Mouse (Mus musculus): Measurements from ENCODE around the gene Wdr76.
"Not testable (repeated sequence)": the region's sequence is repeated elsewhere in the genome, so short reads cannot be mapped to it uniquely, and the experiment has no call there.

DNA sequence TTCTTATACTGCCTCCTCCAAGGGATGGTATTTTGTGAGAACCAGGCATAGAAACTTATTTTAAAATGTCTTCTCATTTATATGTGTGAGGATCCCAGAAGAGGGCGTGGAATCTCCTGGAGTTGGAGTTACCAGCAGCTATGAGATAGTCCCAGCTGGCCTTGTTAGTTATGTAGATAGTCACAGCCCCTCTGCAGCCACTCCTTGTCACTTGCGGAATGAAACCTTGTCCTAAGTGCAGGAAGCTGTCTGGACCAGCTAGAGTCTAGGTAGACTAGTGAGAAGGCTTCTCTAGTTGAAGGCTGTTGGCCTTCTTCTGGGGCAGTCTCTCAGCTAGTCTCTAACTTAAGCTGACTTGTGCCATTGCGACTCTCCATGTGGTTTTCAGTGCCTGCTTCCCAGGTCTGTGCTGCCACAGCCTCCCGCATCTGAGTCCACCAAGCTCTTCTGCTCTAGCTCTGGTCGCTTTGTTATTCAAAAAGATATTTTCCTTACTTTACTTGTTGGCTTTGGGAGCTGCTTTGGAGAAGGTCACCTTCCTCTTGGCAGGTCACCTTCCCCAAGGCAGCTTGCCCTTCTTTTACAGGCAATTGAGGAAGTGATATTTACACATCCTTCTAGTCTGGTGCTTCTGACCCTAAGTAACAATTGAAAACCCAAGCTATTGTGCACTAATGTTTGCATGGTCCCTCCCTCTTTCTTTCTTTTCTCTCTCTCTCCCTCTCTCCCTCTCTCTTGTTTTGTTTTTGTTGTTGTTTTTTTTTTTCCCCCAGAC lies 6.7 kb downstream of the Wdr76 start:
- TF ChIP-seq POLR2A (IDR thresholded peaks at IDR 0.05; ENCODE audit: insufficient read length, low read depth); MAX (IDR thresholded peaks at IDR 0.05; ENCODE audit: low read depth); USF1 (IDR thresholded peaks at IDR 0.05; ENCODE audit: low read depth); TCF12 (IDR thresholded peaks at IDR 0.05; ENCODE audit: insufficient read depth, poor library complexity, severe bottlenecking); MYOG (IDR thresholded peaks at IDR 0.05; ENCODE audit: control insufficient read depth in 1 of 3, insufficient read depth in 1 of 3, insufficient read length in 2 of 3, low read depth in 2 of 3); CEBPB (IDR thresholded peaks at IDR 0.05; ENCODE audit: insufficient read depth, poor library complexity, severe bottlenecking); E2F4 (IDR thresholded peaks at IDR 0.05; ENCODE audit: insufficient read depth); POLR2AphosphoS2 (IDR thresholded peaks at IDR 0.05; ENCODE audit: insufficient read length, low read depth): not testable (repeated sequence)
